Mouse (Mus musculus) layer of hippocampus, postnatal 36 days (tissue): ENCODE measurements at regions not wholly inside any gene's neighbourhood (a gene's known extent, or its start where the extent isn't known, plus 50 kb on each side); places are given as distances from the start of the nearest gene placed in this dataset.

ENCODE experiments used
- DNase-seq, 2 experiments: peaks; one replicate each; pipeline ENCODE4 v3.0.0; 2022

DNA sequence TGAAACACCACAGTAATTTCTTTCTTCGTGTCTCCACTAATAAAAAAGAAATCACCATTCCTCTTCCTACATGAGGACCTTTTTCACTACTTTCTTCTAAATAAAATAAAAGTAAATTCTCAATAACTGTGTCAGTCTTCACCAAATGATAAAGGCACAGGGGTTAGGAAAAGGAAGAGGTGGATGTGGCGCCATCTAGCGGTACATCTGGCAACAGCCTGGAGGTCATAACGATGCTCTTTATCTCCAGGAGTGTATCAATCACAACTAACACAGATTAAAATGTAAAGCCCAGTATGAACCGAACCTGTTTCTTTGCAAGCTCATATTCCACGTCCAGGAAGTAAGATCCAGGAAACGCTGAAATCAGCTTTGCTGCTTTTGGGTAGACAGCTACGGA, 793.0 kb downstream of the Gm7489 start:
- peak; percentile 9 to 16 for DNase-seq
